Mouse (Mus musculus): ENCODE measurements at regions not wholly inside any gene's neighbourhood (a gene's known extent, or its start where the extent isn't known, plus 50 kb on each side); places are given as distances from the start of the nearest gene placed in this dataset.

DNA sequence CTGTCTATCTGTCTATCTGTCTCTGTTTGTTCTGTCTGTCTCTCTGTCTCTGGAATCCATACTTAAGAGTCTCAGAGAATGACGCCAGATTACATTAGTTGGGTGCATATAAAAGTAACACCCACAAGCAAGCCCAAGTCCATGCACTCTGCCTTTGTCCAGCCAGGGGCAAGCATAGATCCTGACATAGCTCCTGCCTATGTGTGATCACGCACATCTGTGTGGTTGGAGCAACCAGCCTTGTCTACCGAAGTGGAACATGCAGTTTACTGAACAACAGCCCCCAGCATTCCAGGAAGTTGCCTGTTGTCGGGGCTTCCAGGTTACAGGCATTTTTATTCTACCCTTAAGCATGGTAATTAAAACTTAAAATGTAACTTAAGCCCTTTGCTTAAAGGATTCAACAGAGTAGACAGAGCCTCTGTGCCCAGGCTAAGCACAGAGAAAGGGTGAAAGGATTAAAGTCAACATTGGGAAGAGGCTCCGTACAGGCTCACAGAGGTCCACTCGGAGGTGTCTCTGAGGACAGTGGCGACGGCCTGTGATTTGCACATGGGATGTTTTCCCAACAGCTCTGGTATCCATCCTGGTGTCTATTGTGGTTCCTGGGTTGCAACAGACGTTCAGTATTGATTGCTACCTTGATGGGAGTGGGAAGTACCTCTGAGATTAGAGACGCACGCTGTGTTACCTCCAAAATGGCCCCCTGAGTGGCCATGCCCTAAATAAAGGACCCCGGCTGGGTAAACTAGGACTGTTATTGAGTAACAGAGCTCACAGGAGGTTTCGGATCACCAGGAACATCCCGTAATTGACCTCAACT lies 363.6 kb downstream of the Ajap1 start:
- TF ChIP-seq CTCF (IDR thresholded peaks at IDR 0.05; ENCODE audit: control insufficient read depth, insufficient read depth, low read length) (no peak), POLR2A (IDR thresholded peaks at IDR 0.05; ENCODE audit: borderline replicate concordance, control insufficient read depth, low read depth, low read length) (no peak)
